Mouse (Mus musculus): Measurements from ENCODE around the gene Slc16a4. TPM values are rescaled to one million over a fixed set of nuclear protein-coding genes. Genes with fewer than 3 reads are reported as not detected.
A peak's percentile ranks its signal among the peaks of the same experiment; 100 is the strongest.

Gene Slc16a4
- polyA plus RNA-seq, 1 experiment from 2014 or later = 2.6 TPM

GRCm38 (mm10) chr3:107257924-107258323 is 33.1 kb upstream of the Slc16a4 start:
- Histone ChIP-seq H3K9me3 (replicated peaks; ENCODE audit: control insufficient read depth, low read length) (no peaks in the 10 kb centered on the region), H3K4me2 (ENCODE audit: low read depth, low read length) (no peak overlapping the region), H3K27ac (ENCODE audit: low read length) (no peak overlapping the region), H3K4me1 (ENCODE audit: control insufficient read depth, insufficient read depth, low read length) (0 out of 2 replicates have a peak, but pooled peaks cover 3% of the 10 kb centered on the region), H3K9ac (ENCODE audit: low read length) (no peak overlapping the region), H3K36me3 (ENCODE audit: control insufficient read depth, insufficient read depth, low read length) (no peaks in the 10 kb centered on the region), H3K27me3 (ENCODE audit: control insufficient read depth, insufficient read depth, low read length) (no peaks in the 10 kb centered on the region), H3K4me3 (replicated peaks; ENCODE audit: low read length) (no peak overlapping the region)
- no peak for ATAC-seq (ENCODE audit: insufficient read depth, low FRiP score)
- WGBS = 60% methylated on average over 5 of the region's 5 CpGs

- Histone ChIP-seq H3K9me3 (replicated peaks; ENCODE audit: control insufficient read depth, low read length) (no peaks in the 10 kb centered on the region), H3K27me3 (ENCODE audit: control insufficient read depth, insufficient read depth, low read length) (no peaks in the 10 kb centered on the region), H3K36me3 (ENCODE audit: control insufficient read depth, insufficient read depth, low read length) (no peaks in the 10 kb centered on the region), H3K4me1 (ENCODE audit: control insufficient read depth, insufficient read depth, low read length) (0 out of 2 replicates have a peak, but pooled peaks cover 3% of the 10 kb centered on the region), H3K4me2 (ENCODE audit: low read depth, low read length) (no peak overlapping the region), H3K27ac (ENCODE audit: low read length) (peak overlapping the region; percentile 21; the same call in 1 of the 2 replicates), H3K4me3 (replicated peaks; ENCODE audit: low read length) (no peak overlapping the region), H3K9ac (ENCODE audit: low read length) (no peak overlapping the region)
- no peak for ATAC-seq (ENCODE audit: insufficient read depth, low FRiP score)
- 39% methylated on average over 8 of the region's 8 CpGs for WGBS
Observed at GRCm38 (mm10) chr3:107260956-107261850, 29.8 kb upstream of the Slc16a4 start.

- Histone ChIP-seq H3K4me1 (ENCODE audit: control insufficient read depth, insufficient read depth, low read length) (0 out of 2 replicates have a peak, but pooled peaks cover 3% of the 10 kb centered on the region), H3K36me3 (ENCODE audit: control insufficient read depth, insufficient read depth, low read length) (no peaks in the 10 kb centered on the region), H3K4me2 (ENCODE audit: low read depth, low read length) (no peak overlapping the region), H3K4me3 (replicated peaks; ENCODE audit: low read length) (no peak overlapping the region), H3K27ac (ENCODE audit: low read length) (no peak overlapping the region), H3K27me3 (ENCODE audit: control insufficient read depth, insufficient read depth, low read length) (no peaks in the 10 kb centered on the region), H3K9ac (ENCODE audit: low read length) (no peak overlapping the region), H3K9me3 (replicated peaks; ENCODE audit: control insufficient read depth, low read length) (no peaks in the 10 kb centered on the region)
- 53% methylated on average over 7 of the region's 7 CpGs for WGBS
- ATAC-seq (ENCODE audit: insufficient read depth, low FRiP score) = no peak
Observed at GRCm38 (mm10) chr3:107261851-107262165, 29.2 kb upstream of the Slc16a4 start.

- no peaks in the 10 kb centered on the region for H3K27me3 ChIP-seq (ENCODE audit: control insufficient read depth, insufficient read depth, low read length)
- ATAC-seq (ENCODE audit: insufficient read depth, low FRiP score) = no peak
- no peak overlapping the region for H3K9ac ChIP-seq (ENCODE audit: low read length)
- no peak overlapping the region for H3K27ac ChIP-seq (ENCODE audit: low read length)
- H3K9me3 ChIP-seq (replicated peaks; ENCODE audit: control insufficient read depth, low read length) = no peaks in the 10 kb centered on the region
- no peak overlapping the region for H3K4me2 ChIP-seq (ENCODE audit: low read depth, low read length)
- 46% methylated on average over 2 of the region's 2 CpGs for WGBS
- H3K36me3 ChIP-seq (ENCODE audit: control insufficient read depth, insufficient read depth, low read length) = no peaks in the 10 kb centered on the region
- no peaks in the 10 kb centered on the region for H3K4me1 ChIP-seq (ENCODE audit: control insufficient read depth, insufficient read depth, low read length)
- H3K4me3 ChIP-seq (replicated peaks; ENCODE audit: low read length) = no peak overlapping the region
Observed at GRCm38 (mm10) chr3:107266814-107267345, 24.1 kb upstream of the Slc16a4 start.

GRCm38 (mm10) chr3:107272433-107272832 is 18.6 kb upstream of the Slc16a4 start:
- Histone ChIP-seq H3K27ac (ENCODE audit: low read length) (no peak overlapping the region), H3K9me3 (replicated peaks; ENCODE audit: control insufficient read depth, low read length) (no peaks in the 10 kb centered on the region), H3K4me1 (ENCODE audit: control insufficient read depth, insufficient read depth, low read length) (no peaks in the 10 kb centered on the region), H3K27me3 (ENCODE audit: control insufficient read depth, insufficient read depth, low read length) (no peaks in the 10 kb centered on the region), H3K4me3 (replicated peaks; ENCODE audit: low read length) (no peak overlapping the region), H3K36me3 (ENCODE audit: control insufficient read depth, insufficient read depth, low read length) (no peaks in the 10 kb centered on the region), H3K9ac (ENCODE audit: low read length) (no peak overlapping the region), H3K4me2 (ENCODE audit: low read depth, low read length) (no peak overlapping the region)
- ATAC-seq (ENCODE audit: insufficient read depth, low FRiP score) = no peak
- 86% methylated on average over 3 of the region's 3 CpGs for WGBS

GRCm38 (mm10) chr3:107273820-107274219 is 17.2 kb upstream of the Slc16a4 start:
- no peaks in the 10 kb centered on the region for H3K27me3 ChIP-seq (ENCODE audit: control insufficient read depth, insufficient read depth, low read length)
- H3K36me3 ChIP-seq (ENCODE audit: control insufficient read depth, insufficient read depth, low read length) = no peaks in the 10 kb centered on the region
- H3K4me1 ChIP-seq (ENCODE audit: control insufficient read depth, insufficient read depth, low read length) = peaks cover 4% of the 10 kb centered on the region; the same call in 1 of the 2 replicates
- 10% methylated on average over 3 of the region's 3 CpGs for WGBS
- no peak overlapping the region for H3K4me3 ChIP-seq (replicated peaks; ENCODE audit: low read length)
- H3K9me3 ChIP-seq (replicated peaks; ENCODE audit: control insufficient read depth, low read length) = no peaks in the 10 kb centered on the region
- peak; percentile 44; the same call in 1 of the 2 replicates for ATAC-seq (ENCODE audit: insufficient read depth, low FRiP score)
- H3K4me2 ChIP-seq (ENCODE audit: low read depth, low read length) = no peak overlapping the region
- no peak overlapping the region for H3K9ac ChIP-seq (ENCODE audit: low read length)
- H3K27ac ChIP-seq (ENCODE audit: low read length) = no peak overlapping the region

- Histone ChIP-seq H3K9me3 (replicated peaks; ENCODE audit: control insufficient read depth, low read length) (no peaks in the 10 kb centered on the region), H3K27ac (ENCODE audit: low read length) (no peak overlapping the region), H3K9ac (ENCODE audit: low read length) (no peak overlapping the region), H3K4me3 (replicated peaks; ENCODE audit: low read length) (no peak overlapping the region), H3K4me2 (ENCODE audit: low read depth, low read length) (no peak overlapping the region), H3K27me3 (ENCODE audit: control insufficient read depth, insufficient read depth, low read length) (no peaks in the 10 kb centered on the region), H3K36me3 (ENCODE audit: control insufficient read depth, insufficient read depth, low read length) (no peaks in the 10 kb centered on the region), H3K4me1 (ENCODE audit: control insufficient read depth, insufficient read depth, low read length) (peaks cover 10% of the 10 kb centered on the region; the same call in 1 of the 2 replicates)
- WGBS = 49% methylated on average over 5 of the region's 5 CpGs
- no peak for ATAC-seq (ENCODE audit: insufficient read depth, low FRiP score)
Observed at GRCm38 (mm10) chr3:107275351-107275750, 15.7 kb upstream of the Slc16a4 start.

- Histone ChIP-seq H3K27me3 (ENCODE audit: control insufficient read depth, insufficient read depth, low read length) (no peaks in the 10 kb centered on the region), H3K9ac (ENCODE audit: low read length) (no peak overlapping the region), H3K4me2 (ENCODE audit: low read depth, low read length) (no peak overlapping the region), H3K4me3 (replicated peaks; ENCODE audit: low read length) (no peak overlapping the region), H3K36me3 (ENCODE audit: control insufficient read depth, insufficient read depth, low read length) (no peaks in the 10 kb centered on the region), H3K9me3 (replicated peaks; ENCODE audit: control insufficient read depth, low read length) (no peaks in the 10 kb centered on the region), H3K27ac (ENCODE audit: low read length) (no peak overlapping the region), H3K4me1 (ENCODE audit: control insufficient read depth, insufficient read depth, low read length) (peaks cover 10% of the 10 kb centered on the region; the same call in 1 of the 2 replicates)
- 62% methylated on average over 4 of the region's 4 CpGs for WGBS
- ATAC-seq (ENCODE audit: insufficient read depth, low FRiP score) = no peak
Observed at GRCm38 (mm10) chr3:107275996-107276395, 15.0 kb upstream of the Slc16a4 start.

- Histone ChIP-seq H3K4me2 (ENCODE audit: low read depth, low read length) (no peak overlapping the region), H3K27me3 (ENCODE audit: control insufficient read depth, insufficient read depth, low read length) (no peaks in the 10 kb centered on the region), H3K27ac (ENCODE audit: low read length) (no peak overlapping the region), H3K4me3 (replicated peaks; ENCODE audit: low read length) (no peak overlapping the region), H3K4me1 (ENCODE audit: control insufficient read depth, insufficient read depth, low read length) (peaks cover 10% of the 10 kb centered on the region; the same call in 1 of the 2 replicates), H3K9me3 (replicated peaks; ENCODE audit: control insufficient read depth, low read length) (no peaks in the 10 kb centered on the region), H3K36me3 (ENCODE audit: control insufficient read depth, insufficient read depth, low read length) (no peaks in the 10 kb centered on the region), H3K9ac (ENCODE audit: low read length) (no peak overlapping the region)
- no peak for ATAC-seq (ENCODE audit: insufficient read depth, low FRiP score)
- WGBS = 77% methylated on average over 3 of the region's 3 CpGs
Observed at GRCm38 (mm10) chr3:107276626-107277025, 14.4 kb upstream of the Slc16a4 start.
